Mouse (Mus musculus): ENCODE data around the gene Bax. TPM values are rescaled to one million over a fixed set of nuclear protein-coding genes. Genes with fewer than 3 reads are reported as not detected.
A peak's percentile ranks its signal among the peaks of the same experiment; 100 is the strongest.
"Not testable (repeated sequence)": the region's sequence is repeated elsewhere in the genome, so short reads cannot be mapped to it uniquely, and the experiment has no call there.

Bax gene
- total and polyA plus RNA-seq, 2 experiments, result 19.5 to 62.0 TPM

DNA sequence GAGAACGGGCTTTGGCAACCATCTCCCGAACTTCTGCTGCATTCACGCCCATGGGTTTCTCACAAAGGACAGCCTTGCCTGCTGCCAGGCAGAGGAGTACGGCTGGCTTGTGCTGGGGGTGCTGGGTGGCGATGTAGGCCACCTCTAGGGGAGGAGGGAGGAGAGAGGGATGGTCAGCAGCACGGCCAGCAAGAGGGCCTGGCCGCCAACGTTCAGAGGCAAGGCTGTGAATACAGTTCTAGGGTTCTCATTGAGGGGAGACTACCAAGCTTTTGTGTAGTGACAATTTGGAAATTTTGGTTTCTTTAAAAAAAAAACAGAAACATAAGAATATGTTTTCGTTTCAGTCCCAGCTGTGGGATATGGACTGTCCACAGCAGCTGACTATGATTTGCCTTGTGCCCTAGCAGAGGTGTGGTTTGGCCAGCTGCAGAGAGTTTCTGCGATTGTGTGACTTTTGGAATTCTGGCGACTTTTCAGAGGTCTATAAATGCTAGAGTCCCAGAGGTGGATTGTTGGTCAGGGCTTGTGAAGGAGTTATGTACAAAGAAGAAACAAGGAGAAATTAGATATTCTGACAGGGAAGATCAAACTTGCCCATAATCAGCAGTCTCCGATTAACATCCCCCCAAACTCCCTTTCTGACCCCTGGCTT lies 20.2 kb upstream of the Bax start, which contains the start of gene Gm45808:
Gm45808 (minus strand) TSS at position 51 of the 655 bp plus-strand sequence.
- TF ChIP-seq POLR2A (IDR thresholded peaks at IDR 0.05; ENCODE audit: extremely low read depth, insufficient read depth, low read length), result no peak
- TF ChIP-seq CTCF (IDR thresholded peaks at IDR 0.05; ENCODE audit: low read depth, low read length), result no peak
- WGBS, result 39% methylated on average over 12 of the region's 12 CpGs
- Histone ChIP-seq H3K9ac (ENCODE audit: low read depth, low read length) (peak within 1 kb of the TSS; percentile 87), H3K27me3 (ENCODE audit: control insufficient read depth, insufficient read depth, low read length) (no peaks in the 10 kb centered on the region), H3K79me2 (ENCODE audit: control insufficient read depth, insufficient read depth, low read length) (peaks cover 9% of the 10 kb centered on the region; the same call in 1 of the 2 replicates), H3K36me3 (ENCODE audit: control insufficient read depth, insufficient read depth, low read length) (peaks cover 13% of the 10 kb centered on the region; the same call in 1 of the 2 replicates), H3K4me3 (ENCODE audit: insufficient read depth, low read depth, low read length) (peak within 1 kb of the TSS; percentile 76), H3K4me1 (ENCODE audit: control insufficient read depth, insufficient read depth, low read length) (peaks cover 40% of the 10 kb centered on the region), H3K27ac (replicated peaks; ENCODE audit: insufficient read depth, low read depth, low read length) (peak within 1 kb of the TSS; percentile 94)
- peak; percentile 96 for DNase-seq (ENCODE audit: extremely low read depth, low read depth, low spot score)

DNA sequence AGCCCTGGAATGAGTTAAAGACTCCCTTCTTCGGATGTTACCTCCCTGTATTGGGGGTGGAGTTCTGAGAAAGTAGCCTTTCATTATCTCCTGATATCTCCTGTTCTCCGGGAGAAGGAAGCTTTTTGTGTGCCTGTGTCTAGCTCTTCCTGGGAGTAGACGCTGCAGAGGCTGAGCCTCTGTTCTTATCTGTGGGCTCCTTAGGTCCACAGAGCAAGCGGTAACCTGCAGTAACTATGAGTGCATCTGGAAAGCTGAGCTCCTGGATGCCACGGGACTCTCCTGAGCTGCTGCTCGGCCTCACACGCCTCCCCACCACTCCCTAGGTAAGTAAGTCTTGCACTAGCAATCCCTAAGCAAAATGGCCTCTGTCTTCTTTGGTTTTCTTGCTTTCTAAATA lies 19.5 kb upstream of the Bax start:
- Histone ChIP-seq H3K4me1 (ENCODE audit: control insufficient read depth, insufficient read depth, low read length) (peaks cover 41% of the 10 kb centered on the region), H3K27me3 (ENCODE audit: control insufficient read depth, insufficient read depth, low read length) (no peaks in the 10 kb centered on the region), H3K79me2 (ENCODE audit: control insufficient read depth, insufficient read depth, low read length) (peaks cover 9% of the 10 kb centered on the region; the same call in 1 of the 2 replicates), H3K4me3 (ENCODE audit: insufficient read depth, low read depth, low read length) (no peak overlapping the region), H3K36me3 (ENCODE audit: control insufficient read depth, insufficient read depth, low read length) (peaks cover 13% of the 10 kb centered on the region; the same call in 1 of the 2 replicates), H3K9ac (ENCODE audit: low read depth, low read length) (peak overlapping the region; percentile 46), H3K27ac (replicated peaks; ENCODE audit: insufficient read depth, low read depth, low read length) (peak overlapping the region; percentile 94)
- TF ChIP-seq CTCF (IDR thresholded peaks at IDR 0.05; ENCODE audit: low read depth, low read length), result no peak
- no peak for TF ChIP-seq POLR2A (IDR thresholded peaks at IDR 0.05; ENCODE audit: extremely low read depth, insufficient read depth, low read length)
- DNase-seq (ENCODE audit: extremely low read depth, low read depth, low spot score), result no peak
- 54% methylated on average over 7 of the region's 7 CpGs for WGBS

DNA sequence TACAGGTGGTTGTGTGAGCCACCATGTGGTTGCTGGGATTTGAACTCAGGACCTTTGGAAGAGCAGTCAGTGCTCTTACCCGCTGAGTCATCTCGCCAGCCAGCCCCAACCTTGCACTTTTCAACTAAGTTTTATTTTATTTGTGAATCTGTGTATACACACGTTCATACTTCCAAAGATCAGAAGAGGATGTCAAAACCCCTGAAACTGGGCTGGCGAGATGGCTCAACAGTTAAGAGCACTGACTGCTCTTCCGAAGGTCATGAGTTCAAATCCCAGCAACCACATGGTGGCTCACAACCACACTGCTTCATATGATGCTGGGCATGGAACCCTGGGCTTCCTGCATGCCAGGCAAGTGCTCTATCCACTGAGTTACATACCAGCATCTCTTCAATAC lies 18.3 kb upstream of the Bax start:
- peaks cover 39% of the 10 kb centered on the region for H3K4me1 ChIP-seq (ENCODE audit: control insufficient read depth, insufficient read depth, low read length)
- H3K79me2 ChIP-seq (ENCODE audit: control insufficient read depth, insufficient read depth, low read length); H3K9ac ChIP-seq (ENCODE audit: low read depth, low read length); H3K4me3 ChIP-seq (ENCODE audit: insufficient read depth, low read depth, low read length); H3K27me3 ChIP-seq (ENCODE audit: control insufficient read depth, insufficient read depth, low read length); DNase-seq (ENCODE audit: extremely low read depth, low read depth, low spot score): not testable (repeated sequence)
- H3K36me3 ChIP-seq (ENCODE audit: control insufficient read depth, insufficient read depth, low read length), result peaks cover 14% of the 10 kb centered on the region; the same call in 1 of the 2 replicates
- WGBS, result 34% methylated on average over 5 of the region's 5 CpGs
- 0 out of 2 replicates have a peak overlapping the region, but pooled peaks have one; percentile 13 for H3K27ac ChIP-seq (replicated peaks; ENCODE audit: insufficient read depth, low read depth, low read length)

DNA sequence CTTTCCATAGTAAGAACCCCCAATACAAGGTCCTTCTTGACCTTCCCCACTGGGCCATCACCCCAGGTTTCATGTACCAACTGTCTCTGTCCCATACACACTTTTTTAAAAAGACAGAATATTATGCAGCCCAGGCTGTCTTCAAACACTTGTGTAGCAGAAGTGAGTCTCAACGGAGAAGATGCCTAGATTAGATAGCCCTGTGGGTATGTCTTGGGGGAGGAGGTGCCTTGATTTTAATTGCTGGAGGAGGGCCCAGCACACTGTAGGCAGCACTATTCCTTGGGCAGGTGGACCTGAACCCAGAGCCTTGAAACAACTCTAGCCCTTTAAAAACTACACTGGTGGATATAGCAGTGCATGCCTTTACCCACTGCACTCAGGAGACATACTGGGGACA lies 15.5 kb upstream of the Bax start:
- H3K79me2 ChIP-seq (ENCODE audit: control insufficient read depth, insufficient read depth, low read length), result peaks cover 2% of the 10 kb centered on the region; the same call in 1 of the 2 replicates
- no peak for DNase-seq (ENCODE audit: extremely low read depth, low read depth, low spot score)
- TF ChIP-seq CTCF (IDR thresholded peaks at IDR 0.05; ENCODE audit: low read depth, low read length) (no peak), POLR2A (IDR thresholded peaks at IDR 0.05; ENCODE audit: extremely low read depth, insufficient read depth, low read length) (no peak)
- H3K4me1 ChIP-seq (ENCODE audit: control insufficient read depth, insufficient read depth, low read length), result peaks cover 26% of the 10 kb centered on the region
- no peak overlapping the region for H3K4me3 ChIP-seq (ENCODE audit: insufficient read depth, low read depth, low read length)
- no peaks in the 10 kb centered on the region for H3K27me3 ChIP-seq (ENCODE audit: control insufficient read depth, insufficient read depth, low read length)
- 80% methylated on average over 1 of the region's 1 CpGs for WGBS
- no peak overlapping the region for H3K9ac ChIP-seq (ENCODE audit: low read depth, low read length)
- peaks cover 27% of the 10 kb centered on the region; the same call in 1 of the 2 replicates for H3K36me3 ChIP-seq (ENCODE audit: control insufficient read depth, insufficient read depth, low read length)
- H3K27ac ChIP-seq (replicated peaks; ENCODE audit: insufficient read depth, low read depth, low read length), result peak overlapping the region; percentile 38

DNA sequence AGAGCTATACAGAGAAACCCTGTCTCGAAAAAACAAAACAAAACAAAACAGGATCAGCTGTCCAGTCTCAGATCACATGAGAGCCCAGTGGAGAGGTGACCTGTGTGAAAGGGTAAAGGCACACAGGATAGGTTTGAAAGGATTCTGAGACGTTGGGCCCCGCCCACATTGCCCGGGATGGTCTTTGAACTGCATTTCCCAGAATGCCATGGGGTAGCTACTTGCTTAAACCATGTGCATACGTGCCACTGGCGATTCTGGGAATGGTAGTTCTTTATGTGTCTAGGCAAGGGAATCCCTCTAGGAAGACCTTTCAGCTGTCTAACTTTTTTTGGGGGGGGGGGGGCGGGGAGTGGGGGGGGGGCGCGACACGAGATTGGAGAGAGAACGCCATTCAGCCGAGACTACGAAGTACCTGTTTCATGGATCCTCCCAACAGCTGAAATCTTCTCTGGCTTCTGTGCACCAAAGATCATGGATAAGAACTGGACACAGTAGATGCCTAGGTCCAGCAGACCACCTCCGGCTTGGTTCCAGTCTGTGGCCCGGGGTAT lies 14.8 kb upstream of the Bax start, which contains the start of gene Tulp2:
Tulp2 (plus strand) TSS at position 504 of the 554 bp plus-strand sequence.
- no peak for TF ChIP-seq CTCF (IDR thresholded peaks at IDR 0.05; ENCODE audit: low read depth, low read length)
- TF ChIP-seq POLR2A (IDR thresholded peaks at IDR 0.05; ENCODE audit: extremely low read depth, insufficient read depth, low read length), result no peak
- no peak within 1 kb of the TSS for H3K9ac ChIP-seq (ENCODE audit: low read depth, low read length)
- no peaks in the 10 kb centered on the region for H3K27me3 ChIP-seq (ENCODE audit: control insufficient read depth, insufficient read depth, low read length)
- H3K27ac ChIP-seq (replicated peaks; ENCODE audit: insufficient read depth, low read depth, low read length), result peak within 1 kb of the TSS; percentile 82
- peak; percentile 90 for DNase-seq (ENCODE audit: extremely low read depth, low read depth, low spot score)
- WGBS, result 44% methylated on average over 15 of the region's 15 CpGs
- H3K36me3 ChIP-seq (ENCODE audit: control insufficient read depth, insufficient read depth, low read length), result peaks cover 33% of the 10 kb centered on the region
- no peaks in the 10 kb centered on the region; the same call in 1 of the 2 replicates for H3K79me2 ChIP-seq (ENCODE audit: control insufficient read depth, insufficient read depth, low read length)
- H3K4me1 ChIP-seq (ENCODE audit: control insufficient read depth, insufficient read depth, low read length), result peaks cover 22% of the 10 kb centered on the region
- no peak within 1 kb of the TSS for H3K4me3 ChIP-seq (ENCODE audit: insufficient read depth, low read depth, low read length)

DNA sequence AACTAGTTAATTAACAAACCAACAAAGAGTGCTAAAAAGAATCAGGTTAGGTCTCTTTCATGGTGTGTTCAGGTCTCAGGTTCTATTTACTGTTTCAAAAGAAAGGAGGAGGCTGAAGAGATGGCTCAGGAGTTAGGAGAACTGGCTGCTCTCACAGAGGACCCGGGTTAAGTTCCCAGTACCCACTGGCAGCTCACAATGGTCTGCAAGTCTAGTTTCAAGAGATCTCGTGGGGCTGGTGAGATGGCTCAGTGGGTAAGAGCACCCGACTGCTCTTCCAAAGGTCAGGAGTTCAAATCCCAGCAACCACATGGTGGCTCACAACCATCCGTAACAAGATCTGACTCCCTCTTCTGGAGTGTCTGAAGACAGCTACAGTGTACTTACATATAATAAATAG lies 13.6 kb upstream of the Bax start:
- 23% methylated on average over 4 of the region's 4 CpGs for WGBS
- Histone ChIP-seq H3K27ac (replicated peaks; ENCODE audit: insufficient read depth, low read depth, low read length) (peak overlapping the region; percentile 71), H3K36me3 (ENCODE audit: control insufficient read depth, insufficient read depth, low read length) (peaks cover 36% of the 10 kb centered on the region), H3K4me1 (ENCODE audit: control insufficient read depth, insufficient read depth, low read length) (peaks cover 17% of the 10 kb centered on the region)
- not testable (repeated sequence) for H3K9ac ChIP-seq (ENCODE audit: low read depth, low read length); H3K79me2 ChIP-seq (ENCODE audit: control insufficient read depth, insufficient read depth, low read length); H3K27me3 ChIP-seq (ENCODE audit: control insufficient read depth, insufficient read depth, low read length); H3K4me3 ChIP-seq (ENCODE audit: insufficient read depth, low read depth, low read length)
- DNase-seq (ENCODE audit: extremely low read depth, low read depth, low spot score), result peak; percentile 76

All from liver, adult 2 months (tissue).